Comparison of ENCODE assay signal across 13 mouse cellular contexts in genomic region chr12:49381721-49382365, GRCm38 (mm10). TPM values are rescaled to one million over a fixed set of nuclear protein-coding genes. Genes with fewer than 3 reads are reported as not detected.
A peak's percentile ranks its signal among the peaks of the same experiment; 100 is the strongest.
DNase-seq lines count a peak whose midpoint lies in the region; ATAC-seq and TF ChIP-seq lines count a peak whose summit lies in the region.
"Had no signal": no experiment of that assay in that cellular context is flagged by ENCODE, and none has a peak within 500 bp of the region (broad histone marks: within the 10 kb centered on the region; RNA-seq: fewer than 3 reads in every experiment).

No protein-coding gene starts in this region.

- peak; percentile 3 for DNase-seq in kidney, adult 2 months
- DNase-seq in kidney, adult 9 months: no peak
- DNase-seq in right cerebral cortex, adult 2 months (ENCODE audit: low spot score in 2 of 2): peak; percentile 52 to 63
- DNase-seq in right cerebral cortex, postnatal 25 days: no peak
- no peak for DNase-seq in liver, postnatal 0 days
- no peak for DNase-seq in adrenal gland, adult 2 months
- DNase-seq: lung, adult 18-20 months had no signal

- no peak for TF ChIP-seq CTCF in kidney, adult 2 months (conservative IDR thresholded peaks at IDR 0.05; ENCODE audit: insufficient read depth, insufficient read length, low read depth, low read length)
- TF ChIP-seq CTCF in liver, postnatal 0 days (IDR thresholded peaks at IDR 0.05; ENCODE audit: low read depth): no peak

- peak overlapping the region; percentile 46 for H3K4me2 ChIP-seq in forebrain, embryonic 15.5 days (replicated peaks)
- H3K4me2 ChIP-seq in liver, postnatal 0 days (ENCODE audit: low read depth, low read length): no peak overlapping the region; the same call in 1 of the 2 replicates
- no peak overlapping the region for H3K4me2 ChIP-seq in heart, embryonic 11.5 days

- no peak overlapping the region for H3K27ac ChIP-seq in kidney, adult 2 months (ENCODE audit: insufficient read depth, low read depth, low read length)
- peak overlapping the region; percentile 100 for H3K27ac ChIP-seq in forebrain, embryonic 15.5 days (replicated peaks)
- H3K27ac ChIP-seq in liver, postnatal 0 days (ENCODE audit: low read depth): no peak overlapping the region
- no peak overlapping the region for H3K27ac ChIP-seq in heart, embryonic 11.5 days (ENCODE audit: low read depth, low read length)
- H3K27ac ChIP-seq: heart, embryonic 10.5 days; midbrain, embryonic 12.5 days had no signal

- H3K4me1 ChIP-seq in kidney, adult 2 months (ENCODE audit: control insufficient read depth, insufficient read depth, low read length): no peaks in the 10 kb centered on the region
- peaks cover 8% of the 10 kb centered on the region; the same call in 1 of the 2 replicates for H3K4me1 ChIP-seq in forebrain, embryonic 15.5 days
- peaks cover 6% of the 10 kb centered on the region; the same call in 1 of the 2 replicates for H3K4me1 ChIP-seq in liver, postnatal 0 days (ENCODE audit: insufficient read depth)
- 0 out of 2 replicates have a peak, but pooled peaks cover 7% of the 10 kb centered on the region for H3K4me1 ChIP-seq in heart, embryonic 11.5 days (ENCODE audit: control insufficient read depth, insufficient read depth, low read length)

- H3K9ac ChIP-seq in forebrain, embryonic 15.5 days (replicated peaks): peak overlapping the region; percentile 97
- H3K9ac ChIP-seq in liver, postnatal 0 days (replicated peaks): no peak overlapping the region
- H3K9ac ChIP-seq in heart, embryonic 11.5 days (ENCODE audit: low read depth, low read length): no peak overlapping the region
- H3K9ac ChIP-seq: midbrain, embryonic 12.5 days had no signal

- no peak for TF ChIP-seq EP300 in liver, postnatal 0 days (IDR thresholded peaks at IDR 0.05; ENCODE audit: low read depth)

- no peaks in the 10 kb centered on the region for H3K9me3 ChIP-seq in forebrain, embryonic 15.5 days
- no peaks in the 10 kb centered on the region for H3K9me3 ChIP-seq in liver, postnatal 0 days (ENCODE audit: low read length)
- H3K9me3 ChIP-seq in heart, embryonic 11.5 days (replicated peaks; ENCODE audit: control insufficient read depth, low read length): no peaks in the 10 kb centered on the region
- H3K9me3 ChIP-seq: heart, embryonic 10.5 days; midbrain, embryonic 12.5 days had no signal

- TF ChIP-seq POLR2A in kidney, adult 2 months (IDR thresholded peaks at IDR 0.05; ENCODE audit: low read depth, low read length): no peak

- H3K27me3 ChIP-seq in kidney, adult 2 months (replicated peaks; ENCODE audit: control insufficient read depth, insufficient read depth, low read length): peaks cover 17% of the 10 kb centered on the region
- H3K27me3 ChIP-seq in forebrain, embryonic 15.5 days: no peaks in the 10 kb centered on the region
- H3K27me3 ChIP-seq in liver, postnatal 0 days (ENCODE audit: insufficient read depth, low read length): peaks cover 92% of the 10 kb centered on the region
- peaks cover 87% of the 10 kb centered on the region for H3K27me3 ChIP-seq in heart, embryonic 11.5 days (ENCODE audit: control insufficient read depth, insufficient read depth, low read length)

- no peak overlapping the region for H3K4me3 ChIP-seq in kidney, adult 2 months (ENCODE audit: insufficient read depth, low read depth, low read length)
- peak overlapping the region; percentile 72 for H3K4me3 ChIP-seq in forebrain, embryonic 15.5 days
- H3K4me3 ChIP-seq in liver, postnatal 0 days (ENCODE audit: low read depth, low read length): no peak overlapping the region
- H3K4me3 ChIP-seq in heart, embryonic 11.5 days (ENCODE audit: low read depth, low read length): no peak overlapping the region
- H3K4me3 ChIP-seq: midbrain, embryonic 12.5 days had no signal

- no peaks in the 10 kb centered on the region for H3K36me3 ChIP-seq in kidney, adult 2 months (ENCODE audit: control insufficient read depth, insufficient read depth, low read length)
- 0 out of 2 replicates have a peak, but pooled peaks cover 3% of the 10 kb centered on the region for H3K36me3 ChIP-seq in forebrain, embryonic 15.5 days
- H3K36me3 ChIP-seq in liver, postnatal 0 days (replicated peaks; ENCODE audit: insufficient read depth, low read length): no peaks in the 10 kb centered on the region
- H3K36me3 ChIP-seq in heart, embryonic 11.5 days (ENCODE audit: control insufficient read depth, insufficient read depth, low read length): no peaks in the 10 kb centered on the region
- H3K36me3 ChIP-seq: heart, embryonic 10.5 days; midbrain, embryonic 12.5 days had no signal

- ATAC-seq in forebrain, embryonic 15.5 days (replicated peaks): peak; percentile 39
- ATAC-seq in liver, postnatal 0 days: no peak
- no peak for ATAC-seq in heart, embryonic 11.5 days (replicated peaks; ENCODE audit: insufficient number of reproducible peaks, low FRiP score, low TSS enrichment)
- ATAC-seq: inflammation-experienced regulatory T-cells, adult 6 months had no signal

- 5% methylated on average over 19 of the region's 19 CpGs for WGBS in kidney, adult 2 months
- WGBS in forebrain, embryonic 15.5 days: under 1% methylated on average over 19 of the region's 19 CpGs
- 2% methylated on average over 19 of the region's 19 CpGs for WGBS in liver, postnatal 0 days (ENCODE audit: insufficient replicate concordance)
- 1% methylated on average over 19 of the region's 19 CpGs for WGBS in heart, embryonic 11.5 days (ENCODE audit: insufficient replicate concordance)

RNA-seq across cellular contexts. Expression of gene Foxg1, which starts 0.6 kb away (rescaled TPM):
- polyA plus RNA-seq in kidney, adult 2 months (2012; rRNA removed): not detected in 2 replicates
- 110 and 111 TPM in 2 replicates for polyA plus RNA-seq in forebrain, embryonic 15.5 days (2015; fragmentation: Nextera tagmentation; extraction: Ambion mirVana)
- not detected in 2 replicates for polyA plus RNA-seq in liver, postnatal 0 days (2015; fragmentation: Nextera tagmentation; extraction: Ambion mirVana)
- polyA plus RNA-seq in heart, embryonic 11.5 days (2014; fragmentation: Nextera tagmentation; extraction: Ambion mirVana): 1.5 TPM in 2 replicates
- total RNA-seq in adrenal gland, adult 2 months (2021): not detected
- not detected in 2 replicates for polyA plus RNA-seq in adrenal gland, adult 2 months (2012; rRNA removed)
- polyA plus RNA-seq: C2C12; inflammation-experienced regulatory T-cells, adult 6 months had no signal

RNA-seq across cellular contexts. Expression of gene Gm43517, which starts 3.1 kb away (rescaled TPM):
- not detected in 2 replicates for polyA plus RNA-seq in kidney, adult 2 months (2012; rRNA removed)
- polyA plus RNA-seq in forebrain, embryonic 15.5 days (2015; fragmentation: Nextera tagmentation; extraction: Ambion mirVana): 2.8 and 3.0 TPM in 2 replicates
- not detected in 2 replicates for polyA plus RNA-seq in liver, postnatal 0 days (2015; fragmentation: Nextera tagmentation; extraction: Ambion mirVana)
- polyA plus RNA-seq in heart, embryonic 11.5 days (2014; fragmentation: Nextera tagmentation; extraction: Ambion mirVana): not detected in 2 replicates
- not detected for total RNA-seq in adrenal gland, adult 2 months (2021)
- not detected in 2 replicates for polyA plus RNA-seq in adrenal gland, adult 2 months (2012; rRNA removed)
- polyA plus RNA-seq: C2C12; heart, embryonic 10.5 days; inflammation-experienced regulatory T-cells, adult 6 months had no signal

Comparison
In these comparisons a context has a peak if more than half of its experiments do, and no peak if none do; other contexts are left out.
1. DNase-seq: peak in kidney, adult 2 months (single experiment) and right cerebral cortex, adult 2 months (2 of 2); none in kidney, adult 9 months (single experiment), right cerebral cortex, postnatal 25 days (single experiment), liver, postnatal 0 days (single experiment) and adrenal gland, adult 2 months (single experiment).
2. RNA of gene Foxg1, which starts 0.6 kb away (polyA plus RNA-seq): 110 to 111 TPM in forebrain, embryonic 15.5 days; 1.5 TPM in heart, embryonic 11.5 days, not detected in kidney, adult 2 months, not detected in liver, postnatal 0 days and not detected in adrenal gland, adult 2 months; every median in the first group is over 10 times any median in the second.